Mouse (Mus musculus) liver, adult 2 months (tissue): Measurements from ENCODE around the gene Il4i1. TPM values are rescaled to one million over a fixed set of nuclear protein-coding genes. Genes with fewer than 3 reads are reported as not detected.

Experiments
- DNase-seq: peaks from one replicate; pipeline ENCODE4 v3.0.0-alpha.2; 2011; ENCODE audit warnings: low read depth, low spot score; ENCODE audit errors: extremely low read depth
- H3K27ac ChIP-seq: fragments of 200-500 bp; replicated peaks from 2 replicates; pipeline ENCODE4 v1.5.1; 2012; ENCODE audit warnings: low read depth, mild to moderate bottlenecking, control low read depth, inconsistent platforms, low read length; ENCODE audit not compliant: insufficient read depth
- H3K27me3 ChIP-seq: fragments of 200-500 bp; 2 replicates; pipeline ENCODE4 v1.6.1; 2012; ENCODE audit warnings: mild to moderate bottlenecking, moderate library complexity, low read length, inconsistent platforms; ENCODE audit not compliant: control insufficient read depth, insufficient read depth
- H3K36me3 ChIP-seq: fragments of 200-500 bp; 2 replicates; pipeline ENCODE4 v1.6.1; 2012; ENCODE audit warnings: low read length, inconsistent platforms; ENCODE audit not compliant: control insufficient read depth, insufficient read depth
- H3K4me1 ChIP-seq: fragments of 200-500 bp; 2 replicates; pipeline ENCODE4 v1.6.1; 2011; ENCODE audit warnings: low read length; ENCODE audit not compliant: control insufficient read depth, insufficient read depth
- H3K4me3 ChIP-seq: fragments of 200-500 bp; 2 replicates; pipeline ENCODE4 v1.5.1; 2011; ENCODE audit warnings: low read depth, mild to moderate bottlenecking, control low read depth, low read length, moderate library complexity; ENCODE audit not compliant: insufficient read depth
- H3K79me2 ChIP-seq: fragments of 200-500 bp; 2 replicates; pipeline ENCODE4 v1.6.1; 2012; ENCODE audit warnings: inconsistent platforms, mild to moderate bottlenecking, low read length, moderate library complexity; ENCODE audit not compliant: control insufficient read depth, insufficient read depth
- H3K9ac ChIP-seq: fragments of 200-500 bp; 2 replicates; pipeline ENCODE4 v1.6.1; 2012; ENCODE audit warnings: low read depth, mild to moderate bottlenecking, control low read depth, inconsistent platforms, low read length
- CTCF ChIP-seq: fragments of 200-500 bp; IDR thresholded peaks from 2 replicates; pipeline ENCODE4 v1.5.1; 2011; ENCODE audit warnings: low read depth, low read length, control low read depth
- POLR2A ChIP-seq: fragments of 200-500 bp; IDR thresholded peaks from 2 replicates; pipeline ENCODE4 v1.6.1; 2011; ENCODE audit warnings: low read length, control low read depth; ENCODE audit not compliant: insufficient read depth; ENCODE audit errors: extremely low read depth
- WGBS: fragments of 180-500 bp; shearing (Covaris S2); methylation state at CpG from one replicate; pipeline ENCODE4 v1.1.7; 2018; 5-methylcytosine and 5-hydroxymethylcytosine counted together
- polyA plus RNA-seq: library from polyadenylated mRNA; depleted of rRNA; stranded (reverse); fragments of >200 nt; gene quantifications from 2 replicates; pipeline ENCODE4 v1.2.3, GENCODE M21; 2012
- total RNA-seq: library from RNA; depleted of rRNA; stranded (reverse); fragments of >200 nt; gene quantifications from 2 replicates; pipeline ENCODE4 v1.2.3, GENCODE M21; 2014

Gene Il4i1
- total and polyA plus RNA-seq, 2 experiments = 0.65 to 1.7 TPM

DNA sequence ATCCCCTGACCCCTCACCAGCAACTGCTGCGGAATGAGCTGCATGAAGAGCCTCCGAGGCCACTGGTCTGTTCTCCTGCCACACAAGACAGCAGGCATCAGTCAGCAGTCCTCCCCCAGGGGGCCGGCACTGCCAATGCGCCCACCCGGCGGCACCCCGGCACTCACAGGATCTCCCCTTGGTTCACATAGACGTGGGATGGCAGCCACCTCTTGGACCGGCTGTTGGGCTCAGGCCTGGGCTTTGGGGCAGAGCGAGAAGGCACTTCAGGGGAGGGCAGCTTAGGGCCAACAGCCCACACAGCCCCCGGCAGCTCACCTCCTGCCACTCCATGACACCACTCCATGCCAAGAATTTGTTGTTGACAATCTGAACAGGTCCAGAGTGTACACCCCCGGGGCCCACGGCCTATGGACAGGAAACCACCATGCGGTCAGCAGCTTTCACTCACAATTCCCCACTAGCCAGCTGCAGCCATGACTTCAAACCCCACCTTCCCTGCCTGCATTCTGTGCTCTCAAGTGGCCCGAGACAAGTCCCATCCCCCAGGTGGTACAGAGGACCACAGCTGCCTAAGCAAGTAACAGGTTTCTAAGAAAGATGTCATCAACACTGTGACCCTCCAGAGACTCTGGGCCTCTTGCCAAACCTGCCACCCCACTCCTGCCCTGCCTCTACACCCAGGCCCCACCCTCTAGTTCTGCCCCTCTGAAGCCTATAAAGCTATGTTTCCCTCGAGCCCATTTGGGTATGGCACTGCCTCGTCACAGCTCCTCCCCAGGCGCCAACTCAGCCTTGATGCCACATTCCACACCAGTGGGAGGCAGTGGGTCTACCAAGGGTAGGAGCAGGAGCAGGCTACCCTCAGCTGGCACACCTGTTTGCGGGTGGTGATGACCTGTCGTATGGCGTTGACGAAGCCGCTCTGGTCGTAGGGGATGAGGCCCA, 48.7 kb downstream of the Il4i1 start:
- no peaks in the 10 kb centered on the region for H3K36me3 ChIP-seq
- no peak overlapping the region for H3K9ac ChIP-seq
- WGBS = 80% methylated on average over 24 of the region's 24 CpGs
- no peaks in the 10 kb centered on the region for H3K27me3 ChIP-seq
- H3K4me1 ChIP-seq = peaks cover 12% of the 10 kb centered on the region
- no peak overlapping the region for H3K4me3 ChIP-seq
- no peak for TF ChIP-seq POLR2A
- TF ChIP-seq CTCF = no peak
- DNase-seq = no peak
- peaks cover 5% of the 10 kb centered on the region; the same call in 1 of the 2 replicates for H3K79me2 ChIP-seq
- no peak overlapping the region for H3K27ac ChIP-seq

- H3K27me3 ChIP-seq = no peaks in the 10 kb centered on the region
- H3K36me3 ChIP-seq = no peaks in the 10 kb centered on the region
- 0 out of 2 replicates have a peak, but pooled peaks have one; percentile 13 for TF ChIP-seq CTCF
- TF ChIP-seq POLR2A = no peak
- no peak overlapping the region for H3K4me3 ChIP-seq
- H3K79me2 ChIP-seq = peaks cover 5% of the 10 kb centered on the region; the same call in 1 of the 2 replicates
- H3K27ac ChIP-seq = no peak overlapping the region
- H3K9ac ChIP-seq = no peak overlapping the region
- 52% methylated on average over 15 of the region's 15 CpGs for WGBS
- peaks cover 16% of the 10 kb centered on the region for H3K4me1 ChIP-seq
- no peak for DNase-seq
Observed at GRCm38 (mm10) chr7:44866276-44867009, 50.3 kb downstream of the Il4i1 start.

DNA sequence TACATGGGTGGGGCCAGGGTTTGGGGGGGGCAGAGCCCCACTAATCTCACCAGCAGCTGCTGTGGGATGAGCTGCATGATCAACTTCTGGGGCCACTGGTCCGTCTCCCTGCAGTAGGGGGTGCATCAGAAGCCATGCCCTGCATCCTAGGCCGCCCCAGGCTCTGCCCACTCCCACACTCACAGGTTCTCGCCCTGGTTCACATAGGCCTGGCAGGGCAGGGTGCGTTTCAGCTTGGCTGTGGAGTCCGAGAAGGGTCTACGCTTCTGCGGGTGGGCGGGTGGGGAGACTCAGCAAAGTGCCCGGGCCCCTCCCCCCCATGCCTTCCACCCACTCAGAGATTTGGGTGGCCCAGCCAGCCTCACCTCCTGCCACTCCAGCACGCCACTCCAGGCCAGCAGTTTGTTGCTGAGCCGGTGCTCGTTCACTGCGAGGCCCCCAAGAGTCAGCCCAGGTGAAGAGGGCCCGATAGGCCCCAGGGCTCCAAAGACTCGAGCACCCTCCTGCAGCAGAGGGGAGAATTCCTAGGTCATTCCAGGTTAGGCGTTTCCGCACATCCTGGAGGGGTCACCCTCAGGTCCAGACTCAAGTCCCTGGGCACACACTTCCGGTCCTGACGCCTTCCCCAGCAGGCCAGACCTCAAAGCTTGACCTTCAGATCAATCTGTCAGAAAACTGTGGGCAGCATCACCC, 51.0 kb downstream of the Il4i1 start:
- peaks cover 16% of the 10 kb centered on the region for H3K4me1 ChIP-seq
- no peak overlapping the region for H3K27ac ChIP-seq
- H3K9ac ChIP-seq = no peak overlapping the region
- TF ChIP-seq POLR2A (no peak), CTCF (no peak)
- H3K79me2 ChIP-seq = peaks cover 5% of the 10 kb centered on the region; the same call in 1 of the 2 replicates
- H3K27me3 ChIP-seq = no peaks in the 10 kb centered on the region
- 77% methylated on average over 19 of the region's 19 CpGs for WGBS
- no peaks in the 10 kb centered on the region for H3K36me3 ChIP-seq
- no peak for DNase-seq
- no peak overlapping the region for H3K4me3 ChIP-seq

DNA sequence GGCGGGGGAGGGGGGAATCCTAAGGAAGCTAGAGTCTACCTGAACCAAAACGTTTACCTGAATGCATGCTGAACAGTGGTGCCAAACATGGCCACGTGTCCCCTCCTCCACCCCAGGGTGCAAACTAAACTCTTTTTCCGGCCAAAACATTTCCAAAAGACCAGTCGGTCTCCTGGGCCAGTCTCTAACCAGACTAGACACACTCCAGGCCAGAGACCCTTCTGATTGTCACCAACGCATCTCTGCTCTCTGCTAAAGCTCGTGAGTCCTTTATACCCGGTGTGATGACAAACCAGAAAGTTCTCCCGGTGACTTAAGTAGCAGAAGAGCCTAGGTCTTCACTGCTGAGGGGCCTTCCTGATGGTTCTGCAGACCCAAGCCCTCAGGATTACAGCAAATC, 51.6 kb downstream of the Il4i1 start:
- Histone ChIP-seq H3K27me3 (no peaks in the 10 kb centered on the region), H3K27ac (no peak overlapping the region), H3K36me3 (no peaks in the 10 kb centered on the region), H3K9ac (no peak overlapping the region), H3K4me1 (peaks cover 18% of the 10 kb centered on the region), H3K4me3 (no peak overlapping the region), H3K79me2 (peaks cover 5% of the 10 kb centered on the region; the same call in 1 of the 2 replicates)
- 50% methylated on average over 9 of the region's 9 CpGs for WGBS
- TF ChIP-seq POLR2A (no peak), CTCF (no peak)
- DNase-seq = no peak

GRCm38 (mm10) chr7:44868465-44868864, 52.3 kb downstream of the Il4i1 start:
- Histone ChIP-seq H3K36me3 (no peaks in the 10 kb centered on the region), H3K9ac (peak overlapping the region; percentile 47), H3K27ac (peak overlapping the region; percentile 35), H3K79me2 (peaks cover 5% of the 10 kb centered on the region; the same call in 1 of the 2 replicates), H3K4me3 (peak overlapping the region; percentile 89), H3K27me3 (no peaks in the 10 kb centered on the region), H3K4me1 (peaks cover 19% of the 10 kb centered on the region)
- peak; percentile 48 for DNase-seq
- TF ChIP-seq POLR2A (no peak), CTCF (no peak)
- WGBS = 6% methylated on average over 16 of the region's 16 CpGs
